Mouse (Mus musculus) embryo, embryonic 10.5 days (tissue): ENCODE measurements around the gene Tmem144.

Experiments
- DNase-seq: peaks from one replicate; pipeline ENCODE4 v3.0.0-alpha.2; 2015; ENCODE audit warnings: low spot score

Gene Tmem144

GRCm38 (mm10) chr3:79852654-79853166 is at the start of gene Tmem144:
TSS of gene Tmem144 (minus strand) at chr3:79852773.
- no peak for DNase-seq

- DNase-seq: no peak
Observed at GRCm38 (mm10) chr3:79901734-79902133, 49.2 kb upstream of the Tmem144 start.

- DNase-seq: no peak
Observed at GRCm38 (mm10) chr3:79901321-79901720, 48.7 kb upstream of the Tmem144 start.

GRCm38 (mm10) chr3:79900502-79900901 is 47.9 kb upstream of the Tmem144 start:
- no peak for DNase-seq

GRCm38 (mm10) chr3:79899906-79900305 is 47.3 kb upstream of the Tmem144 start:
- DNase-seq: no peak

- no peak for DNase-seq
Observed at GRCm38 (mm10) chr3:79898514-79898913, 45.9 kb upstream of the Tmem144 start.

GRCm38 (mm10) chr3:79897534-79898370 is 45.2 kb upstream of the Tmem144 start:
- no peak for DNase-seq

- no peak for DNase-seq
Observed at GRCm38 (mm10) chr3:79887966-79888365, 35.4 kb upstream of the Tmem144 start.

- no peak for DNase-seq
Observed at GRCm38 (mm10) chr3:79887161-79887855, 34.7 kb upstream of the Tmem144 start.

GRCm38 (mm10) chr3:79886357-79887091 is 34.0 kb upstream of the Tmem144 start:
- DNase-seq: no peak

GRCm38 (mm10) chr3:79885686-79886356 is 33.2 kb upstream of the Tmem144 start:
- DNase-seq: peak; percentile 78

GRCm38 (mm10) chr3:79884761-79885189 is 32.2 kb upstream of the Tmem144 start:
- DNase-seq: peak; percentile 84

GRCm38 (mm10) chr3:79884305-79884704 is 31.7 kb upstream of the Tmem144 start, which contains the start of gene Fam198b:
TSS of gene Fam198b (plus strand) at chr3:79884533.
- peak; percentile 36 for DNase-seq

- peak; percentile 80 for DNase-seq
Observed at GRCm38 (mm10) chr3:79883092-79883491, 30.5 kb upstream of the Tmem144 start.

- no peak for DNase-seq
Observed at GRCm38 (mm10) chr3:79881645-79882044, 29.1 kb upstream of the Tmem144 start.

- DNase-seq: no peak
Observed at GRCm38 (mm10) chr3:79879246-79879645, 26.7 kb upstream of the Tmem144 start.

- no peak for DNase-seq
Observed at GRCm38 (mm10) chr3:79878350-79878749, 25.8 kb upstream of the Tmem144 start.

GRCm38 (mm10) chr3:79875471-79875870 is 22.9 kb upstream of the Tmem144 start:
- DNase-seq: no peak

GRCm38 (mm10) chr3:79867121-79867709 is 14.6 kb upstream of the Tmem144 start:
- no peak for DNase-seq

- no peak for DNase-seq
Observed at GRCm38 (mm10) chr3:79866526-79866925, 14.0 kb upstream of the Tmem144 start.

- DNase-seq: no peak
Observed at GRCm38 (mm10) chr3:79866089-79866488, 13.5 kb upstream of the Tmem144 start.
